Mouse (Mus musculus) forebrain, embryonic 13.5 days (tissue): ENCODE measurements at regions not wholly inside any gene's neighbourhood (a gene's known extent, or its start where the extent isn't known, plus 50 kb on each side); places are given as distances from the start of the nearest gene placed in this dataset.
"Not testable (repeated sequence)": the region's sequence is repeated elsewhere in the genome, so short reads cannot be mapped to it uniquely, and the experiment has no call there.

ENCODE experiments used
- ATAC-seq: fragments of 200-750 bp; cut with Nextera tagmentation; 2 replicates; pipeline ENCODE4 v1.8.0; 2017
- H3K27ac ChIP-seq: fragments of 300-500 bp; sonication (generic); 2 replicates; pipeline ENCODE4 v1.5.1; 2015; ENCODE audit warnings: inconsistent platforms, mild to moderate bottlenecking, moderate library complexity
- H3K27me3 ChIP-seq: fragments of 300-500 bp; sonication (generic); 2 replicates; pipeline ENCODE4 v1.6.1; 2015; ENCODE audit warnings: mild to moderate bottlenecking, inconsistent platforms
- H3K36me3 ChIP-seq: fragments of 300-500 bp; sonication (generic); 2 replicates; pipeline ENCODE4 v1.6.1; 2015; ENCODE audit warnings: mild to moderate bottlenecking, inconsistent platforms; ENCODE audit not compliant: poor library complexity, severe bottlenecking
- H3K4me1 ChIP-seq: fragments of 300-500 bp; sonication (generic); 2 replicates; pipeline ENCODE4 v1.6.1; 2015; ENCODE audit warnings: inconsistent platforms
- H3K4me2 ChIP-seq: fragments of 300-500 bp; sonication (generic); 2 replicates; pipeline ENCODE4 v1.6.1; 2015; ENCODE audit warnings: inconsistent platforms, mild to moderate bottlenecking, moderate library complexity
- H3K4me3 ChIP-seq: fragments of 300-500 bp; sonication (generic); 2 replicates; pipeline ENCODE4 v1.5.1; 2015; ENCODE audit warnings: mild to moderate bottlenecking, inconsistent platforms
- H3K9ac ChIP-seq: fragments of 300-500 bp; sonication (generic); 2 replicates; pipeline ENCODE4 v1.6.1; 2015; ENCODE audit warnings: mild to moderate bottlenecking, inconsistent platforms
- H3K9me3 ChIP-seq: fragments of 300-500 bp; sonication (generic); replicated peaks from 2 replicates; pipeline ENCODE4 v1.6.1; 2016; ENCODE audit warnings: inconsistent platforms
- WGBS: fragments of 180-500 bp; shearing (Covaris S2); methylation state at CpG from one replicate; pipeline ENCODE4 v1.1.7; 2015; 5-methylcytosine and 5-hydroxymethylcytosine counted together

DNA sequence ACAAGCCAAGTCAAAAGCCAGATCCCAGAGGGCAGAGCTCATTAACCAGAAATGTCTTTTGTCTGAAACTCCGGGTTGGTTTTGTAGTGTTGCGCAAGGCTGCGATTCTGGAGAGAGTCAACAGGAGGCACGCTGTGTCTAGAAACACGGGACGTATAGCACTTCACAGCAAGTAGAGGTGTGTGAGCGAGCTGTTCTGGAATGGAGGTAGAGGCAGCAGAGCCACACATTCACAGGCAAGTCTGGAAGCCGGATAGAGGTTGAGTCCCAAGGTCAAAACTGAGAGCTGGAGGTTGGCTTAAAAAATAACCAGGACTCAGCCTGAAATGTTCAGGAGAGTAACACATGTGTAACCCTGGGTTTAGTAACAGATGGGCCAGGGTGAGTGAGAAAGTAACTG lies 94.0 kb downstream of the Gm5426 start:
- no peaks in the 10 kb centered on the region for H3K4me1 ChIP-seq
- no peak overlapping the region for H3K4me2 ChIP-seq
- ATAC-seq: no peak
- no peaks in the 10 kb centered on the region for H3K27me3 ChIP-seq
- 80% methylated on average over 8 of the region's 8 CpGs for WGBS
- H3K9me3 ChIP-seq: no peaks in the 10 kb centered on the region
- H3K27ac ChIP-seq: no peak overlapping the region
- H3K36me3 ChIP-seq: no peaks in the 10 kb centered on the region
- H3K4me3 ChIP-seq: no peak overlapping the region
- H3K9ac ChIP-seq: no peak overlapping the region

DNA sequence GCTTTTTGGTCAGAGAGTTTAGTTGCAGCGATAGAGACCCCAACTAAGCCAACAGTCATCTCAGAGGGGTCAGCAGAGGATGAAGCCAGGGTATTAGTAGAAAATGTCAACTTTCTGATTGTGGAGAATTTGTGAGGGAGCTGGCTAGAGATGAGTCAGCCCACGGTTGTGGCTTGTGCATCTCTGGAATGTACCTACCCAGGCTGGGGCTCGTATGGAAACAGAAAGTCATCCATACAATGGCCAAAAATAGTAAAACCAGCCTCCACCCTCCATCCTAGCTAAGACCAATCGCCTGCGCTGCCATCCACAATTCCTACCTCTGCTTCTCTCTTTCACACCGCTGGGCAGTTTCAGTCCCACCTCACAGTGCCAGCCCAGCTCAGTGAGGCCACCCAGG lies 94.9 kb downstream of the Gm5426 start:
- H3K4me3 ChIP-seq: no peak overlapping the region
- H3K4me1 ChIP-seq: no peaks in the 10 kb centered on the region
- no peak overlapping the region for H3K4me2 ChIP-seq
- no peak for ATAC-seq
- WGBS: 89% methylated on average over 6 of the region's 6 CpGs
- H3K36me3 ChIP-seq: no peaks in the 10 kb centered on the region
- H3K9ac ChIP-seq: no peak overlapping the region
- no peaks in the 10 kb centered on the region for H3K27me3 ChIP-seq
- H3K9me3 ChIP-seq: no peaks in the 10 kb centered on the region
- H3K27ac ChIP-seq: no peak overlapping the region

DNA sequence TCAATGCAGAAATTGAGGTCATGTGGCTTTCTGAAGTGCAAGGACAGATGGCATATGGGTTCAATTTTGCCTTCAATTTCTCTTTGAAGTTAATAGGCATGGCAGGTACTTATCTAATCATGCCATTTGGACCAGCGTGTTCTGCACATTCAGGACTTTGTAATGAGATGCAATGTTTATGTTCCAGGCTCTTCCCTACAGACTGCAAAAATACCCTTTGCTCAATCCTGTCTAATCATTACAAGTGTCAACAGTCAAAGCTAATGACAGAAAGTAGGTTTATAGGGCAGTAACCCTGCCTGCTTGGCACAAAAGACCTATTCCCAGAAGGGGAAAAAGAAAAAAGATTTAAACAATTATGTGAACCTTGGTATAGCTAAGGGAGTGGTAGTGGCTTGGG lies 96.5 kb downstream of the Gm5426 start:
- Histone ChIP-seq H3K4me1 (no peaks in the 10 kb centered on the region), H3K4me2 (no peak overlapping the region), H3K4me3 (no peak overlapping the region), H3K36me3 (no peaks in the 10 kb centered on the region), H3K27ac (no peak overlapping the region), H3K27me3 (no peaks in the 10 kb centered on the region), H3K9me3 (no peaks in the 10 kb centered on the region), H3K9ac (no peak overlapping the region)
- ATAC-seq: no peak
- WGBS: 58% methylated on average over 1 of the region's 1 CpGs

DNA sequence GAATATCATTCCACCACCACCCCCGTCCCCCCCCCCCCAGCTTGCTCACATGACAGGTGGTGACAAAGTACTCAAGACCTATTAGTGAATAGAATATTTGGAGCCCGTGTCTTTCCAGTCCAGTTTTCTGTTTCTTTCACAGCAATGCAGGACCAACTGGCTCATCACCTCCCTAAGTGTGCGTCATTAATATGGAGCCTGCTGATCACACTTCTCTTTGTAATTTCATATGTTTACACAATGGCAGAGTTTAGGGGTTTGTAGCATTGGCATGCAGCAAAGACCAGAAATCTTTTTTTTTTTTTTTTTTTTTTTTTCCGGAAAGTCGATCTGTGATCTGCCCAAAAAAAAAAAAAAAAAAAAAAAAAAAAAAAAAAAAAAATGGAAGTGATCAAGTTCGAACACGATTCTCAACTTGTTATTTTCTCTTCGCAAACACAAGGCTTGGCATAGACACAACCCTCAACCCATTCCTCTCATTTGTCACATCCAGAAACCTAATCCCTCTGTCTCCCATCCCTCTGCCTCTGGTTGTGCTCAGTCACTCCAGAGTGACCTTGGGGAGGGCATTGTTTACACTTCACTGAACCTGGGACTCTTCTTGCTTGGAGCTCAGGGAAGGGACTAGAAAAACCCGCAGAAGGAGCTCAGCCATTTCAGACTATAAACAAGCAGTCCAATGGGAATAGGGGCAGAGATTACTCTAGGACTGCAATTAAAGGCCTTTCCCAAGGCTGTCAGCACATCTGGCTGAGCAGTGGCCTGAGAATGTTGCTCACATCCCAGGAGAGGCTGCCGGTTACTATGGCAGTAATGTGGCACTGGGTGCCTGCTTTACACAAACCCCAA lies 98.4 kb downstream of the Gm5426 start:
- Histone ChIP-seq H3K27me3 (no peaks in the 10 kb centered on the region), H3K4me2 (no peak overlapping the region), H3K4me1 (no peaks in the 10 kb centered on the region), H3K4me3 (no peak overlapping the region), H3K36me3 (no peaks in the 10 kb centered on the region), H3K9ac (no peak overlapping the region), H3K27ac (no peak overlapping the region), H3K9me3 (no peaks in the 10 kb centered on the region)
- ATAC-seq: no peak
- 70% methylated on average over 10 of the region's 10 CpGs for WGBS

DNA sequence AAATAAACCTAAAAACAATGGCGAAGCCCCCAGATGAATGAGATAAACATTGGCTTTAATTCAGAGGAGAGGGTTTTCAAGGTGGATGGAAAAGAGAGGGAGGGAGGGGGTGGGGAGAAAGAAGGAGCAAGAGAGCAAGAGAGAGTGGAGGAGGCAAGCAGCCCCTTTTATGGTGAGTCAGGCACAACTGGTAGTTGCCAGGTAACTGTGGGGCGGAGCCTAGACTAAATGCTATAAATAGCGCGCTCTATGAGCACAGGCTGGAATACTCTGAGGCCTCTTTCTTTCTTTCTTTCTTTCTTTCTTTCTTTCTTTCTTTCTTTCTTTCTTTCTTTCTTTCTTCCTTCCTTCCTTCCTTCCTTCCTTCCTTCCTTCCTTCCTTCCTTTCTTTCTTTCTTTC lies 99.6 kb downstream of the Gm5426 start:
- ATAC-seq, H3K9ac ChIP-seq, H3K27ac ChIP-seq, H3K4me2 ChIP-seq, H3K27me3 ChIP-seq, H3K4me1 ChIP-seq, H3K36me3 ChIP-seq, H3K4me3 ChIP-seq, H3K9me3 ChIP-seq: not testable (repeated sequence)
- WGBS: 88% methylated on average over 4 of the region's 4 CpGs

DNA sequence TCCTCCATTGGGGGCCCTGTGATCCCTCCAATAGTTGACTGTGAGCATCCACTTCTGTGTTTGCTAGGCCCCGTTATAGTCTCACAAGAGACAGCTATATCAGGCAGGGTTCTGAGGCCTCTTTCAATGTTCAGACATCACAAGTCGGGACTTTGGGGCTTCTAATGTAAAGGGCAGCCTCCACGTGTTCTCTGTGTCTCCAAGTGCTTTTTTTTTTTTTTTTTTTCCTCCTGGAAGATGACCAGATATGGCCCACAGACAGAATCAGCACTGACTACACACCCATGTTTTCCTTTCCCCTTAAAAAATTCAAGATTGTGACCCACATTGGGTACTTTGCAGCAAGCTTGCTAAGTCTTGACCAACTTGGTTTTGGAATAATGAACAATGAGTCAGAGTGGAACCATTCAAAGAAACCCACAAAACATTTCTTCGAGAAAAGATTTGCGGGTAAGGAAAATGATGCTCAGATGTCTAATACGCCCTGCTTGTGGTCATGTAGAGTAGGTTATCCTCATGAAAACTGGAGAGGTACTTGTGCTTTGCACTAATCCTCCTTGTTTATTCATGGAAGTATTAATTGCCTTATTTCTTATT lies 100.5 kb downstream of the Gm5426 start:
- ATAC-seq: no peak
- no peak overlapping the region for H3K9ac ChIP-seq
- no peak overlapping the region for H3K4me3 ChIP-seq
- no peak overlapping the region for H3K27ac ChIP-seq
- no peaks in the 10 kb centered on the region for H3K27me3 ChIP-seq
- no peaks in the 10 kb centered on the region for H3K36me3 ChIP-seq
- H3K4me2 ChIP-seq: no peak overlapping the region
- H3K9me3 ChIP-seq: no peaks in the 10 kb centered on the region
- 90% methylated on average over 6 of the region's 6 CpGs for WGBS
- no peaks in the 10 kb centered on the region for H3K4me1 ChIP-seq

DNA sequence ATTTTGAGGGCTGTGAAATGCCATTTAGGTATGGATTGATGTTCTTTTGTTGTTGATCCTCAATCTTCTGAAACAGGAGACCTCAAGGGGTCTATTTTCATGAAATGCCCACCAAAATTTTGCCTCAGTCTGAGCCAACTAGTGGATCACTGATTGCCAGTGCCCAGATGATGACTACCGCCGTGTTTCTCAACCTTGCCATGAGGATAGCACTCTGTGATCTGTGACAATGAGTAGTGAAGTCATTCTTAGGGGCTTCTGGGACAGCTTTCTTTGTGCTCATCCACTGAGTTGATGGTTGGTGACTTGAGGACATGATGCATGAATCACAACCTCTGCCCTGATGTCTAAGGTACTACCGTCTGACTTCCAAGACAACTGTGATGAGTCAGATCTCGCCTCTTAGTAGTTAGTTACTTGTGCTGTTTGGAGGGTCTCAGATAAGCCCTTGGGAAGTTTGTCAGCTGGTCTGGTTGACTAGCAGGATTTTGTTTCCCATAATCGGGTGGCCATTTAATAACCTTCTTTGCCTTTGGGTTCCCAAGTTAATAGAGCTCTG lies 101.2 kb downstream of the Gm5426 start:
- Histone ChIP-seq H3K27me3 (no peaks in the 10 kb centered on the region), H3K9ac (no peak overlapping the region), H3K36me3 (no peaks in the 10 kb centered on the region), H3K4me2 (no peak overlapping the region), H3K4me3 (no peak overlapping the region), H3K4me1 (no peaks in the 10 kb centered on the region), H3K9me3 (no peaks in the 10 kb centered on the region), H3K27ac (no peak overlapping the region)
- WGBS: 89% methylated on average over 5 of the region's 5 CpGs
- ATAC-seq: no peak

DNA sequence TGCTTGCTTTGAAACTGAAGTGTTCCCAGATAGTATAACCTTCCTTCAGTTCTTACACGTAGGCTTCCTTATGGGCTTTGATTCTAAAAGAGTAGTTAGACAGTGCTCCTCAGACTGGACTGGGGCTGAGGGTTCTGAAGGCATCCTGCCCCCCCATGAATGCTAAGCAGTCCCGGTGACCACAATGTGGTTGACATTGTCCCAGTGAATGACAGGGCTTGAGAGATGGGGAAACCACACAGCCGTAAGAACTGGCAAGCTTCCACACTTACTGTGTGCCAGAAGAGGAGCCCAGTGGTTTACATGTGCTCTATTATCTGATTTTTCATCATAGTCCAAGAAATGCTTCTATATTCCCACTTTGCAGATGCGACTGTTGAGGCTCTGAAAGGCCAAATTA lies 101.8 kb downstream of the Gm5426 start:
- no peak for ATAC-seq
- Histone ChIP-seq H3K4me1 (no peaks in the 10 kb centered on the region), H3K4me3 (no peak overlapping the region), H3K9me3 (no peaks in the 10 kb centered on the region), H3K27me3 (no peaks in the 10 kb centered on the region), H3K4me2 (no peak overlapping the region), H3K36me3 (no peaks in the 10 kb centered on the region), H3K9ac (no peak overlapping the region), H3K27ac (no peak overlapping the region)
- WGBS: 90% methylated on average over 4 of the region's 4 CpGs

DNA sequence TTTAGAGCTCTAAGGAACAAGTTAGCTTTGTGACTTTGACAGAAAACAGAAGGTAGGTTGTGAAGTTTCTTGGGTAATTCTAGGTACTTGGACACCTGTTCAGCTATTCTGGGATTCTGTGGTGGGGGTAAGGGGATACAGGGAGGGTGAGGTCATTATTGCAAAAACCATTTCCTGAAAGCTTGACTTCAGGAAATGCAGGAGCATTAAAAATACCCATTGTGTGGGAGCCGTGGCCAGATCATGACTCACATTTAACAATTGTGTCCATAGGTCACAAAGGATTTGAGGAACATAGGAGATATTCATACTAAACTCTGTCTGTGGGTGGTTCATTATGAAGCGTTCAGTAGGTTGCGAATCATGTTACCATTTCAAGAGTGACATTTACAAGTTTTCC lies 102.4 kb downstream of the Gm5426 start:
- H3K4me1 ChIP-seq: no peaks in the 10 kb centered on the region
- WGBS: 87% methylated on average over 3 of the region's 3 CpGs
- H3K36me3 ChIP-seq: no peaks in the 10 kb centered on the region
- ATAC-seq: no peak
- H3K27me3 ChIP-seq: no peaks in the 10 kb centered on the region
- no peaks in the 10 kb centered on the region for H3K9me3 ChIP-seq
- H3K27ac ChIP-seq: no peak overlapping the region
- no peak overlapping the region for H3K4me3 ChIP-seq
- H3K4me2 ChIP-seq: no peak overlapping the region
- no peak overlapping the region for H3K9ac ChIP-seq

DNA sequence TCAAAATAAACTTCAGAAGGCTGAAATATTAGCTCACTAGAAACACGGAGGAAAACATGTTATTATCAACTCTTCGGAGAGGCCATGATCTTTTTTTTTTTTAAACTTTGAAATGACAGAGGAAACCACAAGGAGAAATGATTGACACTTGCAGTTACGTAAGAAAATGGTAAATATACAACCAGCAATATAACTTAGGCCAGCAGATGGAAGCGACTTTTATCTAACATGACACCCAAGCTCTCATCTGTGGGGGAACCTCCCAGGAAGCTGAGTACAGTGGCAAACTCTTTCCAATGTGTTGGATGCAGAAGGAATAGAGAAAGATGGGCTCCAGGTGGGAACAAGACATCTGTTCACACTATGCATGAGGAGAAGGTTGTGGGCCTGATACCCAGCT lies 104.2 kb downstream of the Gm5426 start:
- Histone ChIP-seq H3K9ac (no peak overlapping the region), H3K27ac (no peak overlapping the region), H3K36me3 (no peaks in the 10 kb centered on the region), H3K4me2 (no peak overlapping the region), H3K27me3 (no peaks in the 10 kb centered on the region), H3K4me3 (no peak overlapping the region), H3K9me3 (no peaks in the 10 kb centered on the region), H3K4me1 (no peaks in the 10 kb centered on the region)
- no peak for ATAC-seq
- 95% methylated on average over 4 of the region's 4 CpGs for WGBS

DNA sequence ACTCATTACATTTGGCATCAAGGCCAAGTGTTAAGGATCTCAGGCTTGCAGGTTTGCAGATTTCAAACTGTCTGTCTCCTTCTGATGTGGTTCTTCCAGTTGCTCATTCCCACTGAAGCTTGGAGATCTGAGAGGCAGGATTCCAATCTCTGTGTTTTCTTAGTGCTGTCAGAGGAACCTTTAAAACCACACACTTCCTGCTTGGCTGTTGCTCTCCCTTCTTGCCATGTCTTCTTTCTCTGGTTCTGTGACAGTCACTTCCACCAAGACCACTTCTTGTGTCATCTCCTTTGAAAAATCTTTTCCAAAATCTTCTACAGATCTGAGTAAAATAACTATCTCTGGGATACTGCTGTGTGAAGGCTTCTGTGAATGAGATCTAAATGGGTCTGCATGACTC lies 117.3 kb downstream of the Gm5426 start:
- Histone ChIP-seq H3K9ac (no peak overlapping the region), H3K27me3 (no peaks in the 10 kb centered on the region), H3K4me2 (no peak overlapping the region), H3K36me3 (no peaks in the 10 kb centered on the region), H3K4me3 (no peak overlapping the region), H3K27ac (no peak overlapping the region), H3K4me1 (no peaks in the 10 kb centered on the region), H3K9me3 (no peaks in the 10 kb centered on the region; the same call in 1 of the 2 replicates)
- no peak for ATAC-seq

DNA sequence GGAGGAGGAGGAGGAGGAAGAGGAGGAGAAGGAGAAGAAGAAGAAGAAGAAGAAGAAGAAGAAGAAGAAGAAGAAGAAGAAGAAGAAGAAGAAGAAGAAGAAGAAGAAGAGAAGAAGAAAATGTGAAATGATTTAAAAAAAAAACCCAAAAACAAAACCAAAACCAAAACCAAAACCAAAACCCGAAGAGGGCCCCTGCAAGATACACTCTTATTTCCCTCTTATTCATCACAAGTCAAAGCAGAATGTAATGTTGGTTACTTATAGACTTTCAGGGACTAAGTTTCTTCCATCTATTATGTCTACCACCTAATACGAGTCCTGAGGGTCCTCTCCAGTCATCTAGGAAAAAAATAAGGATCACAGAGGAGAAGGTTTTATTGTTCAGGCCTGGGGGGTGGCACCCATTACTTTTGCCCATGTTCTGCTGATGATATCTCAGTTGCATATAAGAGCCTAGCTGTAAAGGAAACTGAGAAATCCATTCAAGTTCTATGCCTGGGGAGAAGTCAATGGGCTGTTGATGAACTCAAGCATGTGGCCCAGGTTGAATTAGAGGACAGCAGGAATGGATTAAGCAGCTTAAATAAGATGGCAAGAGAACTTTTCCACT lies 118.0 kb downstream of the Gm5426 start:
- Histone ChIP-seq H3K9ac (no peak overlapping the region), H3K27ac (no peak overlapping the region), H3K27me3 (no peaks in the 10 kb centered on the region), H3K9me3 (no peaks in the 10 kb centered on the region; the same call in 1 of the 2 replicates), H3K36me3 (no peaks in the 10 kb centered on the region), H3K4me3 (no peak overlapping the region), H3K4me1 (no peaks in the 10 kb centered on the region), H3K4me2 (no peak overlapping the region)
- 88% methylated on average over 2 of the region's 2 CpGs for WGBS
- no peak for ATAC-seq
